Mouse (Mus musculus): ENCODE data around the gene Zbtb3.

DNA sequence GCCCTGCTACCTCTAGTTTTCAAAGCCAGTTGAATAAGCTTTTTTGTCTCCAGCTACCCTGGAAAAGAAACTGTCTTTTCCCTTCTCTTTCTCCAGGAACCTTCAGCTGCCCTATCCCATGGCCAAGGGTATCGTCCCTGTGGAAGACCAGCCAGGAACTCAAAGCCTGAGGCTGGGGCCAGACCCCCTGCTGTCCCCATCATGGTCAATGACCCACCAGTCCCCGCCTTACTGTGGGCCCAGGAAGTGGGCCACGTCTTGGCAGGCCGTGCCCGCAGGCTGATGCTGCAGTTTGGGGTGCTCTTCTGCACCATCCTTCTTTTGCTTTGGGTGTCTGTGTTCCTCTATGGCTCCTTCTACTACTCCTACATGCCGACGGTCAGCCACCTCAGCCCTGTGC, 38.7 kb downstream of the Zbtb3 start:
- TF ChIP-seq USF1 (IDR thresholded peaks at IDR 0.05; ENCODE audit: low read depth), result no peak
- TF ChIP-seq CTCF (IDR thresholded peaks at IDR 0.05; ENCODE audit: control insufficient read depth, insufficient read depth, insufficient read length), result no peak
- no peak for TF ChIP-seq CEBPB (IDR thresholded peaks at IDR 0.05; ENCODE audit: low read depth)
- no peak for TF ChIP-seq MAX (IDR thresholded peaks at IDR 0.05)
- TF ChIP-seq MYOD1 (IDR thresholded peaks at IDR 0.05; ENCODE audit: control insufficient read depth, insufficient read length, low read depth), result no peak
- no peak for TF ChIP-seq MYOG (IDR thresholded peaks at IDR 0.05; ENCODE audit: control insufficient read depth, extremely low read depth, insufficient read length)
